Mouse (Mus musculus): ENCODE results near the gene Cwc25.
"Not testable (repeated sequence)": the region's sequence is repeated elsewhere in the genome, so short reads cannot be mapped to it uniquely, and the experiment has no call there.

Gene Cwc25

GRCm38 (mm10) chr11:97775808-97776496, 9.6 kb upstream of the Cwc25 start, which contains the start of gene 1700001P01Rik:
Gene 1700001P01Rik, minus strand, starts transcription at chr11:97775918.
- no peak for DNase-seq (ENCODE audit: low spot score in 2 of 2)

DNA sequence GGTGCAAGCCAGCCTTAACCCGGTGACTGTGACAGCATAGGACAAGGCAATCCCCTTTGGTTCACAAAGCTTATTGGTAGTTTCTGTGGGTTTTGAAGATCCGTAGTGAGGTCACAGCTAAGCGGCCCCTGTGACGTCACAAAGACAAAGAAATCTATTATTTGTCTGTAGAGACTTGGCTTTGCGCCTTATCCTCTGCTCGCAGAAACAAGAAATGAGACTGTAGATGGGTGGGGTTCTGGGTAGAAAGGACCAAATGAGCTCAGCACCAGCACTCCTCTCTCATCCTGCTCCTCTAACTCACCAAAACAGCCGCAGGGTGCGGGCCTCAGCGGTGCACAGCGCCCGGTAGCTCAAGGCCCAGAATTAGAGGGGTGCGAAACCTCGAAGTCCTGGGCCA, 8.8 kb upstream of the Cwc25 start:
- no peak for DNase-seq (ENCODE audit: low spot score in 2 of 2)

GRCm38 (mm10) chr11:97771410-97771809, 5.1 kb upstream of the Cwc25 start:
- DNase-seq (ENCODE audit: low spot score in 2 of 2): no peak

DNA sequence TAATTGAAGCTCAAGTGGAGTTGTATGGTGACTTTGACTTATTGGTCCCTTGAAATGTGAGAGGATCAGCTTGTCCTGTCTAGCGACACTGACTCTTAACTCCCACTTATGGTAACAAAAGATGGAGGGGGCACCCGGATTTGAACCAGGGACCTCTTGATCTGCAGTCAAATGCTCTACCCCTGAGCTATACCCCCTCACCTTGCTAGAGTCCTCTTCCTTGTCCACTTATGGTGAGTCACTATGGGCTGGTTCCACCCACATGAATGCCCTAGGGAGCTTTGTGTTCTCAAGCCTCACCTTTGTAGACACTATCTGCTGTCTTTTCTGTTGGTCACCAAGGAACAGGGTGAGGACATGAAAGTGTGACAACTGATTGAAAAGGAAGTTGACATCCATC, 3.3 kb upstream of the Cwc25 start:
- no peak for DNase-seq (ENCODE audit: low spot score in 2 of 2)

- no peak for DNase-seq (ENCODE audit: low spot score in 2 of 2)
Measured at GRCm38 (mm10) chr11:97761638-97762037, 4.7 kb downstream of the Cwc25 start.

DNA sequence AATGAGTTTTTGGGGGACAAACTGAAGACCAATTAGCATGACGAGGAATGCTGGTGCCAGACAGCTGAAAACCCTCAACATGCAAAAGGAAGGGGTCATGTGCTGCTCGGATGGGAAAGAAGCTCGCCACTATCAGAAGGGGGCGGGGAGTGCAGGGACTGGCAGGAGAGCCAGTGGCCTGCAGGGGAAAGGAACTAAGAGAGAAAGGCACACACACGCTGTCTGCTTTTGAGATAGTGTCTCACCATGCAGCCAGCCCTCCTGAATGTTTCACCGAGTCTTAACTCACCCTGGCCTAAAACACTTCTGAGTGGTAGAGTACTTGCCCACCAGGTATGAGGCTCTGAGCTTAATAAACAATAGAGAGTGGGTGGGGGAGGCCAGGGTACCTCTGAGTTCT, 7.4 kb downstream of the Cwc25 start:
- DNase-seq (ENCODE audit: low spot score in 2 of 2): no peak

GRCm38 (mm10) chr11:97758125-97758524, 8.2 kb downstream of the Cwc25 start:
- DNase-seq (ENCODE audit: low spot score in 2 of 2): no peak

DNA sequence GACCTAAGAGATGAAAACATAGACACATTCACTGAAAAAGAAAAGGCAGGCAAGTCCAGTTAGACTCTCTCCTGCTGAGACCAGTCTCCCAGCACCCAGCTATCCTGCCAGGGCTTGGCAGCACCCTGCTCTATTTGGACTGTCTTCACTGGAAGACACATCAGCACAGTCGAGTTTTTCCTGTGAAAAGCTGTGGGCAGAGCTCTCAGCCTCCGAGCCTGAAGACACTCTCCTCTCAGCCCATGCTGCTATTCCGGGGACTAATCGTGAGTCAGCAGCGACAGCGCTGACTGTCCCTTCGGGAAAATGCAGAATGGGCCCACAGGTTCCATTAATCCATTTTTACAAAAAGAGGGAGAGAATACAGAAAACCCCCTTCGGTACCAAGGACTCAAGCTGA, 13.1 kb downstream of the Cwc25 start:
- peak; percentile 63 to 75 for DNase-seq (ENCODE audit: low spot score in 2 of 2)

DNA sequence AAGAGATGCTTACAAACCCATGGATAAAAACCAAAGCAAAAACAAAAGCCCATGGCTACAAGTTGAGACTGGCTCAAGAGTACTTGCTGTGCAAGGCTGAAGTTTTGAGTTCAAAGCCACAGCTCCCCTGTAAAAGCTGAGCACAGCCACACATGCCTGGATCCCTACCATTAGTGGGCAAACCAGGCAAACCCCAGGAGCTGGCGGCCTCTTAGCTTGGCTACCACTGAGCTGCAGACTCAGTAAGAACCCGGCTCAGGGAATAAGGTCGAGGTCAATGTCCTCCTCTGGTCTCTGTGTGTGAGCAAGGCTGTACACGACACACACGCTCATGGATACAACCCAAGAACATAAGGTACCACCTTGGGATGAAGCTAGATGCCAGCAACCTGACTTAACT, 17.9 kb downstream of the Cwc25 start:
- no peak for DNase-seq (ENCODE audit: low spot score in 2 of 2)

GRCm38 (mm10) chr11:97747773-97748172, 18.6 kb downstream of the Cwc25 start:
- no peak for DNase-seq (ENCODE audit: low spot score in 2 of 2)

- DNase-seq (ENCODE audit: low spot score in 2 of 2): no peak
Measured at GRCm38 (mm10) chr11:97745331-97745721, 21.0 kb downstream of the Cwc25 start.

DNA sequence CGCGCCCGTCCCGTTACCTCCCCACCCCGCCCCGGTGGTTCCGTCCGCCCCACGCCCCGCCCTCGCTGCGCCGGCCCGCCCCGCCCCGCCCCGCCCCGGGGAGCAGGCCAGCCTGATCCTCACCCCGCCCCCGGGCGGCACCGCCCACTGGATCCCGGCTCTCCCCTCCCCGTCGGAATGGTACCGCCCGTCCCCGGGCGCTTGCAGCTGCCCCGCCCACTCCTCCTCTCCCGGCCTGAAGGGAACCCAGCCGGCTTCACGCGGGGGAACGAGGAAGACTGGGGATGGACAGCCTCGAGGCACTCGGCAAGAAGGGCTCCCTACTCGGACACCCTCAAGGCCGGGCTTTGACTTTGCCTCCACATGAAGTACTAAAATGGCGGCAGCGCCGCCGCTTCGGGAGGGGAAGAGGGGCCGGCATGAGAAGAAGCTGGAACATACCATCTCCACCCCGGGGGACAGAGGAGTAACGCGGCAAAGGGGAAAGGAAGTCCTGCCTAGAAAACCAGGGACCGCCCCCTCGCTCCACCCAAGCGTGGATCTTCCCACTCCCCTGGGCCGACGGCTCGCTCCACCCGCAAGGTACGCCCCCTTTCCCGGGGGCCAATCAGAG, 21.5 kb downstream of the Cwc25 start:
- peak; percentile 97 to 98 for DNase-seq (ENCODE audit: low spot score in 2 of 2)

DNA sequence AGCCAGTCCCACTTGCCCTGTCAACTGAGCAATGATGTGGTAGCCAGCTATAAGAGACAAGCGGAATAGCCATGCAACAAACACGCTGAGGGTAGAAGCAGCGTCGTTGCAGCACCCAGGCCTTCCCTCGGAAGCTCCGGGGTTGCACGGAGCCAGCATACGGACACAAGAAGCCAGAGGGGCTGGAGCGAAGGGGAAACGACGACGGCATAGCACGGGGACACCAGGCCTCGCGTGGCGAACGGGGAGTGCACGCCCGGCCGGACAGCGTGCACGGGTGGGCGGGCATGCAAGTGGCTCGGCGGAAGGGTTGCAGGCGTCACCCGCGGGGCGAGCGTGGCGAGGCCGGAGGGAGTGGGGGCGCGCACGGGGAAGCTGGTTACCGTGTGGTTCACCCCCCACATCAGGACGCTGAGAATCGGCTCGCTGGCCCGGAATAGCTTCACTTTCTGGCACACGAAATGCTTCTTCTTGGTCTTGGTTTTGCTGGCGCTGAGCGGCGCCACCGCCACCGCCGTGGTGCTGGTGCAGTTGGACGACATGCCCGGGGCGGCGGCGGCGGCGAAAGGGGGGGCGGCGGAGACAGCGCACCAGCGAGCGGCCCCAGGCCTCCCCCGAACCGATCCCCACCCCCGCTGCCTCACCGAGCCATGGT, 22.2 kb downstream of the Cwc25 start, which contains the start of gene Pip4k2b:
TSS of gene Pip4k2b (minus strand) at position 642 of the 655 bp plus-strand sequence.
- DNase-seq (ENCODE audit: low spot score in 2 of 2): peak; percentile 57 to 58

DNA sequence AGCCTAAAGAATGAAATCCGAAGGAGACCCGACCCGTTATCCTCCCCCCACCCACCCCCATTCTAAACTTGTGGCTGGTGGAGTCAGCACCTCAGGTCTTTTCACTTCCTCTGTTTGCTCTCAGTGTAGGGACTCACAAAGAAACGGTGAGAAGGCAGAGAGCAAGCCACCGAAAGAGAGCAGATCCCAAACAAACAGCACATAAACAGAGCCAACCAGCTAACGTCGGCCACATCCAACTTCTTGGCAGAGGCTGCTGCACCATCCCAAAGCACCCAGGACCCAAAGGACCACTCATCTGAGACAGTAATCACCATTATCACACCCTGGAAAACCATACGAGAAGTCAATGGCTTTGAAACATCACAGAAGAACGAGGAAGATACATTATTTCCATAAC, 22.9 kb downstream of the Cwc25 start:
- DNase-seq (ENCODE audit: low spot score in 2 of 2): no peak

DNA sequence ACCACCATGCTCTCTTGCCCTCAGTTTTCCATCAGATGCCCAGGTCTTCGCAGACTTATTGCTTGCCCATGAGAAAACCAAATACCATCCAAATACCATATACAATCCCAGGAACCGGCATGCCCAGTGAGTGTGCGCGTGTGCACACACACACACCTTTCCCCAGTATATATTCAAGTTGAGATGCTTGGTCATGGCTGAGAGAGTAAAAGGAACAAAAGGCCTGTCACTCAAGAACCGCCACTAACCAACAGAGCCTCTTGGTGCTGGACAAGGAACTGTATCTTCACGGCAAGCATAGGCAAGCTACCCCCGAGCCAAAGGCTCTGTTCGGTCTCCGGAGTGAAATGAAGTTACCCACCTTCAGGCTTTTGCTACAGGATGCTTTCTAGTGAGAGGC, 23.8 kb downstream of the Cwc25 start:
- DNase-seq (ENCODE audit: low spot score in 2 of 2): no peak

GRCm38 (mm10) chr11:97742157-97742556, 24.2 kb downstream of the Cwc25 start:
- DNase-seq (ENCODE audit: low spot score in 2 of 2): no peak

DNA sequence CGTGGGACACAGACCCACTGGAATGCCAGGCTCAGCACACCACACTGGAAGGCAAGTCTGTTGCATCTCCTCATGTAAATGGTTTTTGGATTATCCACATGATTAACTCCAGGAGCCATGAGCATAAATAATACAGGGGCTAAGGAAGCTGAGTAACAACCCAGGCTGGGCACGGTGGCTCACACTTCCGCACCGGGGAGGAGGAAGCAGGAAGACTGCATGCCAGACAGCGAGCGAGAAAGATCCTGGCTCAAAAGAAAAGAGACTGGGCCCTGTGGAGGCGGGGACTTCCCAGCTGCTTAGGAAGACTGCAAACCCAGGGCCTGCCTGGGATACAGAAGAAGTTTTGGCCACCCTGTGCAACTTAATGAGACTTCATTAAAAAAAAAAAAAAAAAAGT, 26.2 kb downstream of the Cwc25 start:
- DNase-seq (ENCODE audit: low spot score in 2 of 2): no peak

DNA sequence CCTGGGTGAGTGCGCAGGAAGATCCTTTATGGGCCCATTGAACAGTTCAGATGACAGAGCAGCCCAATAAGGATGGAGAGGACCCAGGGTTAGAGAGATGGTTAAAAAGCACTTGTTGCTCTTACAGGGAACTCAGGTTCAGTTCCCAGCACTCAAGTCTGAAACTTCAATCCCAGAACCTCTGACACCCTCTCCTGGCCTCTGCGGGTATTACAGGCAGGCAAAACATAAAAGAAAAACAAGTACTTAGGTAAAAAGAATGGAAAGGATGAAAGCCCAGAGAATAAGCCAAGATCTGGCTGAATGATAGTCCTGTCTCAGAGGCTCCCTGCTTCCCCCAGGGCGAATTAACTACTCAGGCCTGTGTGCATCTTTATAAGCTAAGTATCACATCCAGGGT, 27.2 kb downstream of the Cwc25 start:
- no peak for DNase-seq (ENCODE audit: low spot score in 2 of 2)

GRCm38 (mm10) chr11:97738703-97739102, 27.7 kb downstream of the Cwc25 start:
- DNase-seq (ENCODE audit: low spot score in 2 of 2): no peak

DNA sequence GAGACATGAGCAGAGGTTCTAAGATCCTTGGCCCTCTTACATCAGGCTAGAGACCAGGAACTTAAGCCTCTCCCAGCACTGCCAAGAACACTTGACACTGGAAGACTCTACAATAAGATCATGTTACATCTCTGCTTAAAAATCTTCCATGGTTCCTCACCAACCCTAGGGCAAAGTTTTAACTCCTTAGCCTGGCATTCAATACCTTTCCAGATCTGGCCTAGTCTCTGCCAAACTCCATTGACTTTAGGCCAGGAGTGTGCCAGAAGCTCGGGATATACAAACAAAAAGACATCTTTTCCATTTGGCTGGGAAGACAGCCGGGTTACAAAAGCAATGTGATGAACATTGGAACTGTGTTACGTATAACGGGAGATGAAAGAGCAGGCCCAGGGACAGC, 28.8 kb downstream of the Cwc25 start:
- no peak for DNase-seq (ENCODE audit: low spot score in 2 of 2)

- DNase-seq (ENCODE audit: low spot score in 2 of 2): no peak
Measured at GRCm38 (mm10) chr11:97736645-97737044, 29.7 kb downstream of the Cwc25 start.

GRCm38 (mm10) chr11:97734810-97735209, 31.5 kb downstream of the Cwc25 start:
- DNase-seq (ENCODE audit: low spot score in 2 of 2): not testable (repeated sequence)

- no peak for DNase-seq (ENCODE audit: low spot score in 2 of 2)
Measured at GRCm38 (mm10) chr11:97733689-97734088, 32.7 kb downstream of the Cwc25 start.
